Mouse (Mus musculus) kidney, postnatal 10 days (tissue): ENCODE results near the gene Tmem91.
A peak's percentile ranks its signal among the peaks of the same experiment; 100 is the strongest.

Experiments used
- DNase-seq: peaks from one replicate; pipeline ENCODE4 v3.0.0; 2021; ENCODE audit warnings: mixed read lengths

Gene Tmem91

GRCm38 (mm10) chr7:25669631-25670030 is 5.3 kb downstream of the Tmem91 start:
- DNase-seq = no peak

GRCm38 (mm10) chr7:25669158-25669557 is 5.8 kb downstream of the Tmem91 start:
- DNase-seq = no peak

- DNase-seq = no peak
Observed at GRCm38 (mm10) chr7:25666381-25666780, 8.6 kb downstream of the Tmem91 start.

- DNase-seq = peak; percentile 99
Observed at GRCm38 (mm10) chr7:25658657-25659472, 16.1 kb downstream of the Tmem91 start, which contains the start of the genes Bckdha and Exosc5. Gene Bckdha, minus strand, starts transcription at chr7:25658981. Gene Exosc5, plus strand, starts transcription at chr7:25659164.

GRCm38 (mm10) chr7:25657785-25658184 is 17.2 kb downstream of the Tmem91 start:
- no peak for DNase-seq

- DNase-seq = peak; percentile 48
Observed at GRCm38 (mm10) chr7:25655601-25656428, 19.2 kb downstream of the Tmem91 start.

GRCm38 (mm10) chr7:25652244-25652759 is 22.7 kb downstream of the Tmem91 start:
- no peak for DNase-seq

GRCm38 (mm10) chr7:25651281-25651680 is 23.7 kb downstream of the Tmem91 start:
- no peak for DNase-seq

GRCm38 (mm10) chr7:25649839-25650238 is 25.1 kb downstream of the Tmem91 start:
- DNase-seq = no peak

GRCm38 (mm10) chr7:25647574-25648123 is 27.3 kb downstream of the Tmem91 start:
- DNase-seq = no peak

GRCm38 (mm10) chr7:25645074-25645473 is 29.9 kb downstream of the Tmem91 start:
- peak; percentile 36 for DNase-seq

- no peak for DNase-seq
Observed at GRCm38 (mm10) chr7:25644631-25645030, 30.3 kb downstream of the Tmem91 start.

GRCm38 (mm10) chr7:25644136-25644535 is 30.8 kb downstream of the Tmem91 start:
- no peak for DNase-seq

GRCm38 (mm10) chr7:25639754-25640153 is 35.2 kb downstream of the Tmem91 start:
- no peak for DNase-seq

GRCm38 (mm10) chr7:25637099-25637498 is 37.9 kb downstream of the Tmem91 start:
- no peak for DNase-seq

GRCm38 (mm10) chr7:25636373-25636772 is 38.6 kb downstream of the Tmem91 start:
- no peak for DNase-seq

GRCm38 (mm10) chr7:25632679-25633078 is 42.3 kb downstream of the Tmem91 start:
- no peak for DNase-seq

GRCm38 (mm10) chr7:25628323-25628620 is 46.7 kb downstream of the Tmem91 start:
- DNase-seq = peak; percentile 56

GRCm38 (mm10) chr7:25627431-25628322 is 47.3 kb downstream of the Tmem91 start:
- DNase-seq = peak; percentile 90

GRCm38 (mm10) chr7:25626509-25627430 is 48.2 kb downstream of the Tmem91 start, which contains the start of gene B3gnt8:
Gene B3gnt8, plus strand, starts transcription at chr7:25626654.
- peak; percentile 67 for DNase-seq
